In genomic region chr9:121477305-121477911, GRCm38 (mm10) we compare ENCODE assay signal across 9 mouse cellular contexts. TPM values are rescaled to one million over a fixed set of nuclear protein-coding genes. Genes with fewer than 3 reads are reported as not detected.
A peak's percentile ranks its signal among the peaks of the same experiment; 100 is the strongest.
DNase-seq lines count a peak whose midpoint lies in the region; ATAC-seq and TF ChIP-seq lines count a peak whose summit lies in the region.
"Had no signal": no experiment of that assay in that cellular context is flagged by ENCODE, and none has a peak within 500 bp of the region (broad histone marks: within the 10 kb centered on the region; RNA-seq: fewer than 3 reads in every experiment).

No protein-coding gene starts in this region.

- 16% methylated on average over 15 of the region's 15 CpGs for WGBS in forebrain, embryonic 12.5 days
- WGBS in lung, postnatal 0 days: 8% methylated on average over 15 of the region's 15 CpGs

- intact Hi-C loops in heart, postnatal 36 days (cut with DNase I): loop anchor here (2.0 kb wide), 2 partner anchors 201 to 229 kb away; no protein-coding TSS in a partner anchor

- H3K27ac ChIP-seq in forebrain, embryonic 12.5 days: 0 out of 2 replicates have a peak overlapping the region, but pooled peaks have one; percentile 46
- H3K27ac ChIP-seq in layer of hippocampus, adult 2 months: peak overlapping the region; percentile 53; the same call in 1 of the 2 replicates
- no peak overlapping the region for H3K27ac ChIP-seq in lung, postnatal 0 days (ENCODE audit: low read length)

- no peak overlapping the region for H3K4me3 ChIP-seq in forebrain, embryonic 12.5 days (replicated peaks)
- peak overlapping the region; percentile 42 for H3K4me3 ChIP-seq in layer of hippocampus, adult 2 months
- H3K4me3 ChIP-seq in lung, postnatal 0 days (ENCODE audit: low read depth, low read length): no peak overlapping the region
- H3K4me3 ChIP-seq: megakaryocyte, embryonic 14.5 days had no signal

- no peak for TF ChIP-seq EP300 in lung, postnatal 0 days (IDR thresholded peaks at IDR 0.05)

- H3K36me3 ChIP-seq in forebrain, embryonic 12.5 days (replicated peaks): peaks cover 19% of the 10 kb centered on the region
- H3K36me3 ChIP-seq in lung, postnatal 0 days (ENCODE audit: insufficient read depth, low read length): peaks cover 14% of the 10 kb centered on the region; the same call in 1 of the 2 replicates

- TF ChIP-seq CTCF in layer of hippocampus, adult 2 months (conservative IDR thresholded peaks at IDR 0.05): peak; percentile 96
- TF ChIP-seq CTCF in lung, postnatal 0 days (IDR thresholded peaks at IDR 0.05): peak; percentile 81

- H3K27me3 ChIP-seq in forebrain, embryonic 12.5 days: no peaks in the 10 kb centered on the region
- no peaks in the 10 kb centered on the region for H3K27me3 ChIP-seq in lung, postnatal 0 days (replicated peaks; ENCODE audit: insufficient read depth, low read length)

- H3K9ac ChIP-seq in forebrain, embryonic 12.5 days: peak overlapping the region; percentile 9; the same call in 1 of the 2 replicates
- H3K9ac ChIP-seq in lung, postnatal 0 days (replicated peaks; ENCODE audit: low read depth): no peak overlapping the region

- peak; percentile 86 for DNase-seq in MN1 (ENCODE audit: low spot score)
- peak; percentile 59 for DNase-seq in c-Kit-positive CD71-positive TER-119-positive erythroid progenitor cells, embryonic 14.5 days (ENCODE audit: low spot score)
- DNase-seq in heart, postnatal 36 days: peak; percentile 73 to 81
- DNase-seq in layer of hippocampus, adult 2 months (ENCODE audit: low spot score in 2 of 2): peak; percentile 67 to 78
- peak; percentile 80 for DNase-seq in lung, postnatal 0 days (ENCODE audit: low spot score)
- DNase-seq in retina, embryonic 14.5 days (ENCODE audit: low spot score): peak; percentile 88
- peak; percentile 74 for DNase-seq in urinary bladder, postnatal 14 days (ENCODE audit: low spot score)

- peak; percentile 73 for ATAC-seq in forebrain, embryonic 12.5 days (ENCODE audit: low FRiP score)
- peak; percentile 34; the same call in 1 of the 2 replicates for ATAC-seq in lung, postnatal 0 days

- peaks cover 7% of the 10 kb centered on the region for H3K4me1 ChIP-seq in forebrain, embryonic 12.5 days
- H3K4me1 ChIP-seq in lung, postnatal 0 days (ENCODE audit: insufficient read depth, low read depth, low read length): no peaks in the 10 kb centered on the region

- no peaks in the 10 kb centered on the region for H3K9me3 ChIP-seq in forebrain, embryonic 12.5 days
- H3K9me3 ChIP-seq in lung, postnatal 0 days (ENCODE audit: low read length): no peaks in the 10 kb centered on the region

- no peak overlapping the region; the same call in 1 of the 2 replicates for H3K4me2 ChIP-seq in forebrain, embryonic 12.5 days
- peak overlapping the region; percentile 37; the same call in 1 of the 2 replicates for H3K4me2 ChIP-seq in lung, postnatal 0 days (replicated peaks; ENCODE audit: low read depth, low read length)

RNA-seq across cellular contexts. Expression of gene Cck, which starts 18.1 kb away (rescaled TPM):
- 7.3 and 13.5 TPM in 2 replicates for polyA plus RNA-seq in forebrain, embryonic 12.5 days (2016; fragmentation: Nextera tagmentation; extraction: Ambion mirVana)
- total RNA-seq in heart, postnatal 36 days (2021): not detected
- 100 to 1,000 TPM; 667 to 672 TPM for total RNA-seq in layer of hippocampus, adult 2 months (2021)
- polyA plus RNA-seq in lung, postnatal 0 days (2015; fragmentation: Nextera tagmentation; extraction: Ambion mirVana): 0.23 TPM in 1 of 2 replicates, not detected in the other

Comparison
In these comparisons a context has a peak if more than half of its experiments do, and no peak if none do; other contexts are left out.
1. RNA of gene Cck, which starts 18.1 kb away (total RNA-seq): 667 to 672 TPM in layer of hippocampus, adult 2 months; not detected in heart, postnatal 36 days; every median in the first group is over 100 times any median in the second.
2. Peak in every context shown above with its lines, with median percentiles within 50 percentile points of each other: DNase-seq.